Mouse (Mus musculus) brain, embryonic 14.5 days (tissue): Measurements from ENCODE around the gene Wwox.

Source experiments
- CTCF ChIP-seq: fragments of 200-500 bp; IDR thresholded peaks from 2 replicates; pipeline ENCODE4 v1.5.1; 2012; ENCODE audit warnings: inconsistent platforms, mild to moderate bottlenecking, moderate library complexity, borderline replicate concordance; ENCODE audit not compliant: insufficient read depth, insufficient read length; ENCODE audit errors: extremely low read depth
- POLR2A ChIP-seq: fragments of 200-500 bp; IDR thresholded peaks from 2 replicates; pipeline ENCODE4 v1.6.1; 2012; ENCODE audit warnings: mild to moderate bottlenecking, inconsistent platforms, borderline replicate concordance; ENCODE audit not compliant: poor library complexity, insufficient read depth, insufficient read length, severe bottlenecking; ENCODE audit errors: extremely low read depth

DNA sequence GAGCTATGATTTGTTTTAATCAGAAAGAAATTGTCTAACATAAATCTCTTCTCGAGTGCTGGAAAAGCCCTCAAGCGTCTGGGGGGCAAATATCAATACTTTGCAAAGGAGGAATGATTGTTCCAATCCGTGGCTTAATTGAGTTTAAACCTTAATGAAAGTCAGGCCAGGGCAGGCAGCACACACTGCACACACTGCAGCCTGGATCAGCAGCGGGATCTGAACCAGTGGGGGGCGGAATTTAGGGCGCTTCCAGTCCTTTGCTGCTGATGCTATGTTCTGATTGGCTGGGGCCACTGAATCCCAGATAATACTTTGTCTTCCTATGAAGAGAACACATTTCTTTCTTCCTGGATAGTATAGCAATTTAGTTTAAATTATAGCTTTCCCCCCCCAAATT, 62.5 kb downstream of the Wwox start:
- TF ChIP-seq CTCF (no peak), POLR2A (no peak)
